Mouse (Mus musculus) small intestine, adult 2 months (tissue): Measurements from ENCODE around the gene Abca7.
"Not testable (repeated sequence)": the region's sequence is repeated elsewhere in the genome, so short reads cannot be mapped to it uniquely, and the experiment has no call there.

ENCODE experiments used
- CTCF ChIP-seq: fragments of 200-500 bp; IDR thresholded peaks from 2 replicates; pipeline ENCODE4 v1.5.1; 2012; ENCODE audit warnings: low read depth, mild to moderate bottlenecking, control low read depth, inconsistent platforms, low read length, moderate library complexity, mixed read lengths; ENCODE audit not compliant: insufficient replicate concordance, insufficient read length; ENCODE audit errors: extremely low read depth
- POLR2A ChIP-seq: fragments of 200-500 bp; IDR thresholded peaks from 2 replicates; pipeline ENCODE4 v1.6.1; 2012; ENCODE audit warnings: low read depth, mild to moderate bottlenecking, control low read depth, inconsistent platforms, low read length, moderate library complexity

DNA sequence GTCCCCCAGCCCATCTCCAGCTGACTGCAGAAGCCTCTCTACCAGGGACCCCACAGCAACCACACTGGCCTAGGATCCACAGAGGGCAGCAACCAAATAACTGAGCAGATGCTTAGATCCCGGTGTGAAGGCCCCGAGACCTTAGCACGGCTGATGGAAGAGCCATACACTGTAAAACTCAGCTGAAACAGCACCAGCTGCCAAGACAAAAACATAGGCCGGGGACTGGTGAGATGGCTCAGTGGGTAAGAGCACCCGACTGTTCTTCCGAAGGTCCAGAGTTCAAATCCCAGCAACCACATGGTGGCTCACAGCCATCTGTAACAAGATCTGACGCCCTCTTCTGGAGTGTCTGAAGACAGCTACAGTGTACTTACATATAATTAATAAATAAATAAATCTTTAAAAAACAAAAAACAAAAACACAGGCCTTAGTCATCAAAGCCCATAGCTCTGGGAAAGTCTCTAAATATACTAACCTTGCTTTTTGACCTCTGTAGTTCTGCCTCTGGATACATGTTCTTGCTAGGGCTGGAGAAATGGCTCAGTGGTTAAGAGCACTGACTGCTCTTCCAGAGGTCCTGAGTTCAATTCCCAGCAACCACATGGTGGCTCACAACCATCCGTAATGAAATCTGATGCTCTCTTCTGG is 45.2 kb downstream of the Abca7 start:
- TF ChIP-seq CTCF, POLR2A: not testable (repeated sequence)
